In the genomic region with DNA sequence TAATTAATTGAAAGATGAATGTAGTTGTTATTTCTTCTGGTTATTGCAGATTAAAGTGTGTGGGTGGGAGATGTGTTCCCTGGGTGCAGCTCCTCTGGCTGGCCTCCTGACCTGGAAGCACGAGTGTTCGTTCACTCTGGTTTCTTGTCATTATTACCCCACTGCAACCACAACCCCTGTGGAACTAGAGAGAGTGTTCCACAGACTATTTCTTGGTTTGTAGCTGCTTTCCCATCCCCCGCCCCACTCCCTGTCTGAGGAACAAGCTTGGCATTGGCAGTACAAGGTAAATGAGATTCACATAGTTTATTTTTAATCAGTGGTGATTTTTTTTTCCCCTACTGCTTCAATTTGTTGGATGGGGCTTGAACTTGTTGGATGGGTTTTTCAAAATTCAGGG, we compare ENCODE assay signal across 28 mouse cellular contexts.
DNase-seq lines count a peak whose midpoint lies in the region; ATAC-seq and TF ChIP-seq lines count a peak whose summit lies in the region.
"Had no signal": no experiment of that assay in that cellular context is flagged by ENCODE, and none has a peak within 500 bp of the region (broad histone marks: within the 10 kb centered on the region; RNA-seq: fewer than 3 reads in every experiment).

No protein-coding gene starts in this region.

- WGBS in heart, embryonic 12.5 days: 85% methylated on average over 3 of the region's 3 CpGs
- 95% methylated on average over 3 of the region's 3 CpGs for WGBS in midbrain, embryonic 11.5 days
- WGBS in midbrain, postnatal 0 days: 56% methylated on average over 3 of the region's 3 CpGs
- WGBS in midbrain, embryonic 14.5 days: 60% methylated on average over 3 of the region's 3 CpGs

- DNase-seq in heart, adult 11 months: peak; percentile 29
- DNase-seq in midbrain, embryonic 11.5 days (ENCODE audit: low spot score, missing footprints): peak; percentile 72
- DNase-seq in midbrain, postnatal 0 days (ENCODE audit: low spot score): no peak
- peak; percentile 53 for DNase-seq in midbrain, embryonic 14.5 days
- no peak for DNase-seq in urinary bladder, adult 2 months (ENCODE audit: low spot score)
- no peak for DNase-seq in thymus, adult 18-20 months
- DNase-seq: adrenal gland, adult 2 months; adrenal gland, postnatal 14 days; B cell, adult 2 months; cerebellum, adult 18-20 months; cerebellum, adult 9-10 months; cerebellum, postnatal 25 days; forebrain, postnatal 0 days; gastrocnemius, adult 2 months; gastrocnemius, postnatal 14 days; heart, adult 18-20 months; heart, postnatal 14 days; heart, postnatal 4 days had no signal

- H3K4me2 ChIP-seq in heart, embryonic 12.5 days: no peak overlapping the region
- no peak overlapping the region for H3K4me2 ChIP-seq in midbrain, embryonic 11.5 days
- no peak overlapping the region for H3K4me2 ChIP-seq in midbrain, postnatal 0 days (ENCODE audit: low read depth, low read length, poor library complexity, severe bottlenecking)
- no peak overlapping the region for H3K4me2 ChIP-seq in midbrain, embryonic 14.5 days (ENCODE audit: low read length)
- H3K4me2 ChIP-seq: embryonic facial prominence, embryonic 12.5 days; embryonic facial prominence, embryonic 15.5 days; heart, embryonic 13.5 days; hindbrain, embryonic 14.5 days had no signal

- H3K9ac ChIP-seq in heart, embryonic 12.5 days: no peak overlapping the region
- H3K9ac ChIP-seq in midbrain, embryonic 11.5 days (ENCODE audit: low read length): no peak overlapping the region
- H3K9ac ChIP-seq in midbrain, postnatal 0 days (replicated peaks; ENCODE audit: low read length, poor library complexity, severe bottlenecking): no peak overlapping the region
- H3K9ac ChIP-seq in midbrain, embryonic 14.5 days (replicated peaks; ENCODE audit: low read length): no peak overlapping the region
- H3K9ac ChIP-seq: embryonic facial prominence, embryonic 12.5 days; embryonic facial prominence, embryonic 15.5 days; forebrain, postnatal 0 days; heart, embryonic 13.5 days; hindbrain, embryonic 14.5 days had no signal

- ATAC-seq in heart, embryonic 12.5 days (ENCODE audit: insufficient number of reproducible peaks, low FRiP score): no peak
- no peak for ATAC-seq in midbrain, embryonic 11.5 days (ENCODE audit: low FRiP score)
- ATAC-seq in midbrain, postnatal 0 days (ENCODE audit: low FRiP score): no peak
- ATAC-seq in midbrain, embryonic 14.5 days (ENCODE audit: low FRiP score, low TSS enrichment): no peak
- ATAC-seq: forebrain, embryonic 14.5 days; forebrain, postnatal 0 days; hindbrain, postnatal 0 days; Patski had no signal

- H3K27ac ChIP-seq in heart, embryonic 12.5 days (ENCODE audit: poor library complexity, severe bottlenecking): no peak overlapping the region
- H3K27ac ChIP-seq in midbrain, embryonic 11.5 days (ENCODE audit: low read depth, low read length): no peak overlapping the region
- H3K27ac ChIP-seq in midbrain, postnatal 0 days (ENCODE audit: low read depth, low read length): no peak overlapping the region
- no peak overlapping the region for H3K27ac ChIP-seq in midbrain, embryonic 14.5 days (replicated peaks; ENCODE audit: low read depth, low read length)
- H3K27ac ChIP-seq: embryonic facial prominence, embryonic 12.5 days; embryonic facial prominence, embryonic 15.5 days; gastrocnemius, adult 2 months; heart, embryonic 13.5 days; hindbrain, embryonic 14.5 days; hindbrain, postnatal 0 days had no signal

- H3K9me3 ChIP-seq in heart, embryonic 12.5 days (replicated peaks): no peaks in the 10 kb centered on the region
- H3K9me3 ChIP-seq in midbrain, embryonic 11.5 days (ENCODE audit: control insufficient read depth, low read length): no peaks in the 10 kb centered on the region
- H3K9me3 ChIP-seq in midbrain, postnatal 0 days (ENCODE audit: low read length): no peaks in the 10 kb centered on the region
- no peaks in the 10 kb centered on the region for H3K9me3 ChIP-seq in midbrain, embryonic 14.5 days (ENCODE audit: control insufficient read depth, low read length)
- H3K9me3 ChIP-seq: embryonic facial prominence, embryonic 12.5 days; embryonic facial prominence, embryonic 15.5 days; G1E; heart, embryonic 13.5 days had no signal

- no peak for TF ChIP-seq CTCF in midbrain, postnatal 0 days (IDR thresholded peaks at IDR 0.05)

- no peaks in the 10 kb centered on the region for H3K27me3 ChIP-seq in heart, embryonic 12.5 days (replicated peaks)
- no peaks in the 10 kb centered on the region for H3K27me3 ChIP-seq in midbrain, embryonic 11.5 days (ENCODE audit: control insufficient read depth, insufficient read depth, low read length)
- no peaks in the 10 kb centered on the region for H3K27me3 ChIP-seq in midbrain, postnatal 0 days (ENCODE audit: insufficient read depth, low read length)
- no peaks in the 10 kb centered on the region for H3K27me3 ChIP-seq in midbrain, embryonic 14.5 days (ENCODE audit: control insufficient read depth, insufficient read depth, low read length)
- H3K27me3 ChIP-seq: CH12.LX; embryonic facial prominence, embryonic 12.5 days; embryonic facial prominence, embryonic 15.5 days; heart, embryonic 13.5 days; Patski had no signal

- peaks cover 12% of the 10 kb centered on the region for H3K36me3 ChIP-seq in heart, embryonic 12.5 days
- no peaks in the 10 kb centered on the region for H3K36me3 ChIP-seq in midbrain, embryonic 11.5 days (ENCODE audit: control insufficient read depth, insufficient read depth, low read length)
- H3K36me3 ChIP-seq in midbrain, postnatal 0 days (ENCODE audit: insufficient read depth, low read length): no peaks in the 10 kb centered on the region
- no peaks in the 10 kb centered on the region for H3K36me3 ChIP-seq in midbrain, embryonic 14.5 days (ENCODE audit: control insufficient read depth, insufficient read depth, low read length)
- H3K36me3 ChIP-seq: embryonic facial prominence, embryonic 12.5 days had no signal

- H3K4me1 ChIP-seq in heart, embryonic 12.5 days (replicated peaks): no peaks in the 10 kb centered on the region
- no peaks in the 10 kb centered on the region for H3K4me1 ChIP-seq in midbrain, embryonic 11.5 days (ENCODE audit: control insufficient read depth, insufficient read depth, low read length)
- no peaks in the 10 kb centered on the region for H3K4me1 ChIP-seq in midbrain, postnatal 0 days (ENCODE audit: insufficient read depth, low read length)
- peaks cover 8% of the 10 kb centered on the region; the same call in 1 of the 2 replicates for H3K4me1 ChIP-seq in midbrain, embryonic 14.5 days (ENCODE audit: control insufficient read depth, insufficient read depth, low read length)
- H3K4me1 ChIP-seq: embryonic facial prominence, embryonic 12.5 days; embryonic facial prominence, embryonic 15.5 days; heart, embryonic 13.5 days had no signal

- no peak overlapping the region for H3K4me3 ChIP-seq in heart, embryonic 12.5 days
- H3K4me3 ChIP-seq in midbrain, embryonic 11.5 days (ENCODE audit: low read depth, low read length): no peak overlapping the region
- no peak overlapping the region for H3K4me3 ChIP-seq in midbrain, postnatal 0 days (ENCODE audit: low read depth, low read length)
- no peak overlapping the region for H3K4me3 ChIP-seq in midbrain, embryonic 14.5 days (replicated peaks; ENCODE audit: low read depth, low read length)
- H3K4me3 ChIP-seq: embryonic facial prominence, embryonic 12.5 days; embryonic facial prominence, embryonic 15.5 days; gastrocnemius, adult 2 months; heart, embryonic 13.5 days had no signal

Comparison
In these comparisons a context has a peak if more than half of its experiments do, and no peak if none do; other contexts are left out.
1. DNase-seq: peak in heart, adult 11 months (single experiment), midbrain, embryonic 11.5 days (single experiment) and midbrain, embryonic 14.5 days (single experiment); none in midbrain, postnatal 0 days (single experiment), urinary bladder, adult 2 months (single experiment) and thymus, adult 18-20 months (0 of 2).